Mouse (Mus musculus) bone marrow macrophage, adult 2 months (primary cell): ENCODE results near the gene Clp1.

Experiments used
- CTCF ChIP-seq: IDR thresholded peaks from 2 replicates; pipeline ENCODE4 v1.5.1; 2012; ENCODE audit warnings: low read depth, mild to moderate bottlenecking, low read length, moderate library complexity
- POLR2A ChIP-seq: IDR thresholded peaks from 2 replicates; pipeline ENCODE4 v1.6.1; 2012; ENCODE audit warnings: mild to moderate bottlenecking, low read depth, low read length, borderline replicate concordance

GRCm38 (mm10) chr2:84717357-84717756 is 9.8 kb downstream of the Clp1 start:
- TF ChIP-seq POLR2A, result no peak
- TF ChIP-seq CTCF, result no peak
